Mouse (Mus musculus): ENCODE results near the gene Zfp365. TPM values are rescaled to one million over a fixed set of nuclear protein-coding genes. Genes with fewer than 3 reads are reported as not detected.
A peak's percentile ranks its signal among the peaks of the same experiment; 100 is the strongest.

Zfp365 gene
- total RNA-seq, 2 experiments from 2014 or later: not detected

DNA sequence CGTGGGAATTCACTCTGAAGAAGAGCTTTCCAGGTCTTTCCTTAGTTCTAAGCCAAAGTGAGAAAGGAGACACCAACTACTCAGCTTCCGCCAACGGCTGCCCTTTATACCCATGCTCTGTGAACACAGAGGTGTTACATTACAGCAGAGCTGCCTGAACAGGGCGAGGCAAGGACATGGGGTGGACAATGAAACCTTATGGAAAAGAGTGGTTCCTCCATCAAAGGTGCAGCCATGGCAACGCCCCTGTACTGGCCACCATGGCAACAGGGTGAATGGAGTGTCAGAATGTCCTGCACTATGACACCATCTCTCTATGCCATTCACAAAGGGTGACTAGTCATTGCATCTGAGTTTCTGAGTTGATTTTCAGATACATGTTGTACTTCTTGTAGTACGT, 61.4 kb downstream of the Zfp365 start:
- no peak for ATAC-seq (ENCODE audit: poor library complexity, severe bottlenecking)

DNA sequence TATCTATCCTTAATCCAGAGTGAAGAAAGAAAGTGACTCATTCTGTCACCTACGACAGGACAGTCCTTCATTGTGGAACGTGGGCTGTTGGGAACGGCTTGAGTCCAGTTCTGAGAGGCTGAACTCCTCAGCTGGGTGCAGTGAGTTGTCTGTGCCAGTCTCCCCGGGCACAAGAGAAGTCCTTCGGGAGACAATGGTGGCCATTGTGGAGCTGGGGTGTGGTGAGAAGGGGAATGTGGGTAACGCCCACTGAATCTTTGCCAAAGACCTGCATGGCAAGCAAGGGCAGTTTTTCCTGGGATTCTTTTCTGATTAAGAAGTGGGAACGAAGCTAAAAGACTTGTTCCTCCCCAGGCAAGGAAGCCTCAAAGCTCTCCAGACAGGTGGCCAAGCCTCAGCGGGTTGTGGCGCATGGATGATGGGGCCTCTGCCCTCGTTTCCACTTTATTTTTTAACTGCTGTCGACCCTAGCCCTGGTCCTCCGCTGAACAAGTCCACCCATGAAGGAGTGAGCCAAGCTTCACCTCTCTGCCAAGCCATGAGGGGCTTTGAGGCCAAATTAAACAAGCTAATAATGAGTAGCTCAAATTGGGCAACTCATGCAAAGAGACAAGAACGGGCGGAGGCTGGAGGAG, 66.3 kb downstream of the Zfp365 start:
- no peak for ATAC-seq (ENCODE audit: poor library complexity, severe bottlenecking)

GRCm38 (mm10) chr10:67841596-67841995, 70.9 kb downstream of the Zfp365 start:
- ATAC-seq (ENCODE audit: poor library complexity, severe bottlenecking): peak; percentile 58

GRCm38 (mm10) chr10:67840735-67841134, 71.7 kb downstream of the Zfp365 start:
- peak; percentile 94 for ATAC-seq (ENCODE audit: poor library complexity, severe bottlenecking)

- ATAC-seq (ENCODE audit: poor library complexity, severe bottlenecking): no peak
Observed at GRCm38 (mm10) chr10:67839156-67839555, 73.3 kb downstream of the Zfp365 start.

- ATAC-seq (ENCODE audit: poor library complexity, severe bottlenecking): no peak
Observed at GRCm38 (mm10) chr10:67836426-67836825, 76.0 kb downstream of the Zfp365 start.

Other genes with a start within 250 kb of the Zfp365 start
- gene Rtkn2, start 66.9 kb upstream of the Zfp365 start, total RNA-seq (2015): 4.1 and 5.3 TPM in 2 replicates
- 7.6 and 8.6 TPM in 2 replicates for gene Rtkn2, start 66.9 kb upstream of the Zfp365 start, total RNA-seq (2017)

All from megakaryocyte, adult 5-6 weeks (primary cell).